Mouse (Mus musculus) CH12.LX (cell line): ENCODE results near the gene Gm17416.

ENCODE experiments used
- CHD2 ChIP-seq: IDR thresholded peaks from 2 replicates; pipeline ENCODE4 v1.6.1; 2011; ENCODE audit warnings: low read length, improper control_type of control experiment
- CTCF ChIP-seq, 2 experiments: IDR thresholded peaks in 1 of 2; conservative IDR thresholded peaks in 1 of 2; 2 replicates each; pipeline ENCODE4 v1.5.1; 2011 to 2012; ENCODE audit warnings: low read depth in 2 of 2, low read length in 2 of 2, improper control_type of control experiment in 1 of 2, inconsistent platforms in 1 of 2, mild to moderate bottlenecking in 1 of 2, moderate library complexity in 1 of 2
- EP300 ChIP-seq: IDR thresholded peaks from 2 replicates; pipeline ENCODE4 v1.6.1; 2011; ENCODE audit warnings: low read length, improper control_type of control experiment
- MAX ChIP-seq: IDR thresholded peaks from 2 replicates; pipeline ENCODE4 v1.6.1; 2011; ENCODE audit warnings: low read length, improper control_type of control experiment
- TBP ChIP-seq: conservative IDR thresholded peaks from 2 replicates; pipeline ENCODE4 v1.6.1; 2011; ENCODE audit warnings: low read depth, low read length, improper control_type of control experiment

DNA sequence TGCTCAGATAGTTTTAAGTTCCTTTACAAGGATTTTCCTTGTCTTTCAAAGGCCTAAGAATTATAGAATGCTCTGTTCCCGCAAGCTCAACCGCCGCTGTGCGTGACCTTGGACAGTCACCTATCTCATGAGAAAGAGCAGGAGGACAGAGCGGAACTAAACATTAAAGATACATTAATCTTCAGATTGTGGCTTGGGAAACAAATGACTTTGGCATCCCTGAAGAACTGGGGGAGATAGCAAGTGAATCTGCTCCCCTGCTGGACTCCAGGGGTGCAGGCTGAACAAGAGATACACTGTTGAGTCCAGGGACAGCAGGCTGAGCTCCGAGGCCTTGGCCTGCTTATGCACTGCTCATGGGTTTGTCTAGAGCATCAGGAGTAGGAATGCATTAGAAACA is 30.9 kb downstream of the Gm17416 start:
- TF ChIP-seq CHD2 (no peak), MAX (no peak), TBP (no peak), CTCF (conservative IDR thresholded peaks at IDR 0.05 in 1 of 2, IDR thresholded peaks at IDR 0.05 in 1 of 2; ENCODE audit: low read depth in 2 of 2, low read length in 2 of 2) (no peak), EP300 (no peak)
